Mouse (Mus musculus): ENCODE measurements around the gene Pole2. TPM values are rescaled to one million over a fixed set of nuclear protein-coding genes. Genes with fewer than 3 reads are reported as not detected.

Pole2 gene
- polyA plus RNA-seq, 1 experiment from 2014 or later: 29.0 TPM

GRCm38 (mm10) chr12:69208520-69208919 lies 19.5 kb downstream of the Pole2 start:
- WGBS (ENCODE audit: insufficient replicate concordance): 75% methylated on average over 2 of the region's 2 CpGs
- Histone ChIP-seq H3K27ac (no peak overlapping the region), H3K4me3 (replicated peaks) (no peak overlapping the region), H3K4me2 (no peak overlapping the region), H3K36me3 (peaks cover 85% of the 10 kb centered on the region), H3K9ac (no peak overlapping the region), H3K27me3 (no peaks in the 10 kb centered on the region), H3K4me1 (replicated peaks) (no peaks in the 10 kb centered on the region), H3K9me3 (replicated peaks) (no peaks in the 10 kb centered on the region)
- ATAC-seq (ENCODE audit: low read depth) (no peak), DNase-seq (no peak)

DNA sequence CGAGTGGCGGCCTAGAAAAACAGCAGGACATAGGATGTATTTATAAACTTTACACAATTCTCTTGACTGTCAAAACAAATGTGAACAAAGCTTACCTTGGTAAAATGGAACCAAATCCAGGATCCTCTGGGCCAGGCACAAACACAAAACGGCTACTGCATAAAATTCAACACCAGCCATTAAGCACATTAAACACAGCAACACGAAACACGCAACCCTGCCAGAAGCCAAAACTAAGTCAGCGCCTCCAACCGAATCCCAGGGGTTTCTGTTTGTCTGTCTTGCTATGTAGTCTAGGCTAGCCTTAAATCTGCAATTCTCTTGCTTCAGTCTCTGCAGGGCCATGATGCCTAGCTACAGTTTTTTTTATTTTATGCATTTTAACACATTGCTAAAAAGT lies 20.1 kb downstream of the Pole2 start:
- H3K27me3 ChIP-seq: no peaks in the 10 kb centered on the region
- H3K4me2 ChIP-seq: no peak overlapping the region
- peaks cover 85% of the 10 kb centered on the region for H3K36me3 ChIP-seq
- ATAC-seq (ENCODE audit: low read depth) (no peak), DNase-seq (no peak)
- no peaks in the 10 kb centered on the region for H3K4me1 ChIP-seq (replicated peaks)
- WGBS (ENCODE audit: insufficient replicate concordance): 91% methylated on average over 7 of the region's 7 CpGs
- H3K9ac ChIP-seq: no peak overlapping the region
- H3K9me3 ChIP-seq (replicated peaks): no peaks in the 10 kb centered on the region
- H3K27ac ChIP-seq: no peak overlapping the region
- H3K4me3 ChIP-seq (replicated peaks): no peak overlapping the region

DNA sequence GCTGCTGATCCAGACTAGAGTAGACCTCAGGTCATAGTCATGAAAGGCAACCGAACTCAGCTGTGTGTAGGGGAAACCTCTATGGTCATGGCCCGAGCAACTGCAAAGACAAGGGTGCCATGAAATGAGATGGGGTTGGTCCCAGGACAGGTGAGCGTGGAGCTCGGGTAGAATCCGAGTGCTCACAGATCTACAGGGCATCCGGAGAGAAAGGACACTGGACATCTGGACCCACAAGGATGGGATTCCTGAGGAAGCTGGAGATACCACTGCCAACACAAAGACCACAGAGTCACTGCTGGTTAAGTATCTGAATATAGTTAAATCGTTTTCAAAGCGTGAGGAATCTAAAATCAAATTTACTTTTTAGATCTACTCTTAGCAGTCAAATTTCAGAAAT lies 20.6 kb downstream of the Pole2 start:
- H3K27me3 ChIP-seq: no peaks in the 10 kb centered on the region
- DNase-seq: no peak
- H3K4me2 ChIP-seq: no peak overlapping the region
- no peak overlapping the region for H3K9ac ChIP-seq
- no peak overlapping the region for H3K4me3 ChIP-seq (replicated peaks)
- ATAC-seq (ENCODE audit: low read depth): no peak
- no peaks in the 10 kb centered on the region for H3K4me1 ChIP-seq (replicated peaks)
- H3K27ac ChIP-seq: no peak overlapping the region
- WGBS (ENCODE audit: insufficient replicate concordance): 85% methylated on average over 8 of the region's 8 CpGs
- no peaks in the 10 kb centered on the region for H3K9me3 ChIP-seq (replicated peaks)
- H3K36me3 ChIP-seq: peaks cover 85% of the 10 kb centered on the region

- Histone ChIP-seq H3K9ac (no peak within 1 kb of the TSS), H3K4me2 (no peak within 1 kb of the TSS), H3K9me3 (replicated peaks) (no peaks in the 10 kb centered on the region), H3K27me3 (no peaks in the 10 kb centered on the region), H3K36me3 (peaks cover 80% of the 10 kb centered on the region), H3K27ac (no peak within 1 kb of the TSS), H3K4me3 (replicated peaks) (no peak within 1 kb of the TSS), H3K4me1 (replicated peaks) (peaks cover 7% of the 10 kb centered on the region)
- DNase-seq (no peak), ATAC-seq (ENCODE audit: low read depth) (no peak)
- 83% methylated on average over 16 of the region's 16 CpGs for WGBS (ENCODE audit: insufficient replicate concordance)
Observed at GRCm38 (mm10) chr12:69204052-69204833, 23.8 kb downstream of the Pole2 start, which contains the start of gene Gm49384. Gm49384 (minus strand) TSS chr12:69204267.

GRCm38 (mm10) chr12:69198985-69199384 lies 29.0 kb downstream of the Pole2 start:
- Histone ChIP-seq H3K4me2 (peak overlapping the region; percentile 98), H3K9me3 (replicated peaks) (no peaks in the 10 kb centered on the region), H3K4me3 (replicated peaks) (peak overlapping the region; percentile 95), H3K4me1 (replicated peaks) (peaks cover 31% of the 10 kb centered on the region), H3K9ac (peak overlapping the region; percentile 30; the same call in 1 of the 2 replicates), H3K27me3 (no peaks in the 10 kb centered on the region), H3K36me3 (peaks cover 45% of the 10 kb centered on the region), H3K27ac (no peak overlapping the region)
- ATAC-seq (ENCODE audit: low read depth) (no peak), DNase-seq (no peak)

DNA sequence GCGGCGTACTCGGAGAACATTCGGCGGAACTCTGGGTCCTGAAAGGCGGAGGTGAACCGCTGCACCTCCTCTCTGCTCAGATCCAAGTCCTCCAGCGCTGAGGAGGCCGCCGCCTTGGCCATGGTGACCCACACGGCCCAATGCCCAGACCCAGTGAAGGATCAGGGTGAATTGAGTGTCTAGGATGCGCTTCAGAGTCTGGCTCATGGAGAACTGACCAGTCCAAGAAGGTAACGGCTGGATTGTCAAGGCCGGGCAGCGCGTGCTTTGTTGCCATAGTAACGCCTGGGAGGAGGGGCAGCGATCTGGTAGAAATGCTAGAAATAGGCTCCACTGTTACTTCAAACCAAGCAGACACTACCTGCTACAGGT lies 29.8 kb downstream of the Pole2 start, which contains the start of gene Dnaaf2:
TSS of gene Dnaaf2 (minus strand) at position 266 of the 372 bp plus-strand sequence.
- DNase-seq (peak; percentile 68), ATAC-seq (ENCODE audit: low read depth) (peak; percentile 42)
- no peaks in the 10 kb centered on the region for H3K27me3 ChIP-seq
- under 1% methylated on average over 18 of the region's 18 CpGs for WGBS (ENCODE audit: insufficient replicate concordance)
- peak within 1 kb of the TSS; percentile 92 for H3K9ac ChIP-seq
- no peaks in the 10 kb centered on the region for H3K9me3 ChIP-seq (replicated peaks)
- H3K36me3 ChIP-seq: peaks cover 39% of the 10 kb centered on the region
- peak within 1 kb of the TSS; percentile 95 for H3K4me3 ChIP-seq (replicated peaks)
- H3K4me2 ChIP-seq: peak within 1 kb of the TSS; percentile 98
- peaks cover 36% of the 10 kb centered on the region for H3K4me1 ChIP-seq (replicated peaks)
- H3K27ac ChIP-seq: peak within 1 kb of the TSS; percentile 88

GRCm38 (mm10) chr12:69197378-69198163 lies 30.4 kb downstream of the Pole2 start:
- peak; percentile 79 for ATAC-seq (ENCODE audit: low read depth)

GRCm38 (mm10) chr12:69196444-69197377 lies 31.3 kb downstream of the Pole2 start, which contains the start of gene Gm49383:
Gm49383 (minus strand) TSS chr12:69197104.
- peaks cover 39% of the 10 kb centered on the region for H3K4me1 ChIP-seq (replicated peaks)
- no peaks in the 10 kb centered on the region for H3K27me3 ChIP-seq
- H3K27ac ChIP-seq: peak within 1 kb of the TSS; percentile 88
- peaks cover 38% of the 10 kb centered on the region for H3K36me3 ChIP-seq
- peak within 1 kb of the TSS; percentile 95 for H3K4me3 ChIP-seq (replicated peaks)
- DNase-seq: peak; percentile 59
- peak within 1 kb of the TSS; percentile 92 for H3K9ac ChIP-seq
- H3K9me3 ChIP-seq (replicated peaks): no peaks in the 10 kb centered on the region
- ATAC-seq (ENCODE audit: low read depth): peak; percentile 76
- under 1% methylated on average over 75 of the region's 75 CpGs for WGBS (ENCODE audit: insufficient replicate concordance)
- peak within 1 kb of the TSS; percentile 98 for H3K4me2 ChIP-seq

More at GRCm38 (mm10) chr12:69197378-69198163, 30.4 kb downstream of the Pole2 start:
- H3K27me3 ChIP-seq: no peaks in the 10 kb centered on the region
- peak overlapping the region; percentile 92 for H3K9ac ChIP-seq
- peak overlapping the region; percentile 88 for H3K27ac ChIP-seq
- H3K4me2 ChIP-seq: peak overlapping the region; percentile 98
- peak overlapping the region; percentile 95 for H3K4me3 ChIP-seq (replicated peaks)
- peak; percentile 62 for DNase-seq
- H3K9me3 ChIP-seq (replicated peaks): no peaks in the 10 kb centered on the region
- under 1% methylated on average over 94 of the region's 94 CpGs for whole genome bisulfite sequencing (ENCODE audit: insufficient replicate concordance)
- H3K36me3 ChIP-seq: peaks cover 39% of the 10 kb centered on the region
- H3K4me1 ChIP-seq (replicated peaks): peaks cover 39% of the 10 kb centered on the region

DNA sequence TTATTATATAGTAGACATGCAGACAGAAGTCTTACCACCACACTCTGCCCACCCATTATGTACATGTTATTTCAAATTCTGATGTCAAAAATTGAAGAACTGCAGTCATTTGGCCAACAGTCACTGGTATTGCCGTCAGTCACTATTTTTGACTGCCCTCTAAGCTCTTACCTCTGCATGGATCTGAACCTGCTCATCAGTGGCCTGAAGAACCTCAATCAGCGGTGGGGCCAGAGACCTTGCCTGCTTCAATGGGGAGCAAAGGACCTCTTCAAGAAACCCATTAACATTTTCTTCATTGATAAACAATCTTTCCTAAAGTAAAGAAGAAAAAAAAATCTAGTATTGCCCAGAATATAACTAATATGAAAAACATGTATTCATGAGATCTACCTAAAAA lies 35.4 kb downstream of the Pole2 start:
- Histone ChIP-seq H3K4me2 (no peak overlapping the region), H3K36me3 (peaks cover 47% of the 10 kb centered on the region), H3K9ac (no peak overlapping the region), H3K4me1 (replicated peaks) (peaks cover 26% of the 10 kb centered on the region), H3K9me3 (replicated peaks) (no peaks in the 10 kb centered on the region), H3K27me3 (no peaks in the 10 kb centered on the region), H3K4me3 (replicated peaks) (no peak overlapping the region), H3K27ac (no peak overlapping the region)
- 92% methylated on average over 2 of the region's 2 CpGs for WGBS (ENCODE audit: insufficient replicate concordance)
- DNase-seq (no peak), ATAC-seq (ENCODE audit: low read depth) (no peak)

DNA sequence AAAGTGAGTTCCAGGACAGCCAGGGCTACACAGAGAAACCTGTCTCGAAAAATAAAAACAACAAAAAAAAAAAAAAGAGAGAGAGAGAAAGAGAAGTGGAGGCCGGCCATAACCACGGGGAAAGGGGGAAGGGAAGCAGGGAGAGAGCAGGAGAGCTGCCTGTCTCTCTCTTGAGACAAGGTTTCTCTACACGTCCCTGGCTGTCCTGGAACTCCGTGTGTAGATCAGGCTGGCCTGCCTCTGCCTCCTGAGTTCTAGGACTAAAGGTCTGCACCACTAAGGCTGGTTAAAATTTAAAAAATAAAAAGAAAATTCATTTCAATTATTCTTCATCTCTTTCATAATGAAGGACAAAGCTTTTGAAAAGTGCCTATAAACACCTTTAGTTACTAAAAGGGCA lies 36.6 kb downstream of the Pole2 start:
- H3K9me3 ChIP-seq (replicated peaks): no peaks in the 10 kb centered on the region
- H3K9ac ChIP-seq: no peak overlapping the region
- no peak overlapping the region for H3K4me2 ChIP-seq
- WGBS (ENCODE audit: insufficient replicate concordance): 76% methylated on average over 5 of the region's 5 CpGs
- ATAC-seq (ENCODE audit: low read depth) (no peak), DNase-seq (no peak)
- H3K27me3 ChIP-seq: no peaks in the 10 kb centered on the region
- peaks cover 54% of the 10 kb centered on the region for H3K36me3 ChIP-seq
- H3K27ac ChIP-seq: no peak overlapping the region
- H3K4me3 ChIP-seq (replicated peaks): no peak overlapping the region
- peaks cover 35% of the 10 kb centered on the region for H3K4me1 ChIP-seq (replicated peaks)

DNA sequence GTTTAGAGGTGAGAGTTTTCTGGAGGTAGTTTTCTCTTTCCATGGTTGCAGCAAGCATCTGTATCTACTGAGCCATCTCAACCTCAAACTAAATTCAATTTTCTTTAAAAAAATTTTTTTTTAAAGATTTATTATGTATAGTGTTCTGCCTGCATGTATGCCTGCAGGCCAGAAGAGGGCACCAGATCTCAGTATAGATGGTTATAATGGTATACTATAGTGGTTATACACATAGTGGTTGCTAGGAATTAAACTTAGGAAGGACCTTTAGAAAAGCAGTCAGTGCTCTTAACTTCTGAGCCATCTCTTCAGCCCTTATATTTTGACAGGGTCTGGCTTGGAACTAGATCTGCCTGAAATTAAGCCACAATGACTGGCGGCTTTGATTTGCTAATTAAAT lies 37.5 kb downstream of the Pole2 start:
- DNase-seq (no peak), ATAC-seq (ENCODE audit: low read depth) (no peak)
- peaks cover 36% of the 10 kb centered on the region for H3K4me1 ChIP-seq (replicated peaks)
- H3K27me3 ChIP-seq: no peaks in the 10 kb centered on the region
- no peak overlapping the region for H3K27ac ChIP-seq
- peaks cover 54% of the 10 kb centered on the region for H3K36me3 ChIP-seq
- H3K9ac ChIP-seq: no peak overlapping the region
- H3K4me3 ChIP-seq (replicated peaks): no peak overlapping the region
- H3K4me2 ChIP-seq: no peak overlapping the region
- WGBS (ENCODE audit: insufficient replicate concordance): 95% methylated on average over 1 of the region's 1 CpGs
- no peaks in the 10 kb centered on the region for H3K9me3 ChIP-seq (replicated peaks)

Measured in liver, embryonic 13.5 days (tissue).